Mouse (Mus musculus) liver, embryonic 12.5 days (tissue): Measurements from ENCODE around the gene Hacl1. TPM values are rescaled to one million over a fixed set of nuclear protein-coding genes. Genes with fewer than 3 reads are reported as not detected.

Source experiments
- ATAC-seq: fragments of 200-750 bp; cut with Nextera tagmentation; 2 replicates; pipeline ENCODE4 v1.8.0; 2017; ENCODE audit warnings: moderate number of reproducible peaks, mild to moderate bottlenecking, moderate library complexity
- H3K27ac ChIP-seq: fragments of 300-500 bp; sonication (generic); 2 replicates; pipeline ENCODE4 v1.5.1; 2016; ENCODE audit warnings: mild to moderate bottlenecking
- H3K27me3 ChIP-seq: fragments of 300-500 bp; sonication (generic); replicated peaks from 2 replicates; pipeline ENCODE4 v1.6.1; 2016; ENCODE audit warnings: mild to moderate bottlenecking, moderate library complexity
- H3K36me3 ChIP-seq: fragments of 300-500 bp; sonication (generic); 2 replicates; pipeline ENCODE4 v1.6.1; 2016; ENCODE audit warnings: mild to moderate bottlenecking, moderate library complexity
- H3K4me1 ChIP-seq: fragments of 300-500 bp; sonication (generic); 2 replicates; pipeline ENCODE4 v1.6.1; 2016
- H3K4me2 ChIP-seq: fragments of 300-500 bp; sonication (generic); 2 replicates; pipeline ENCODE4 v1.6.1; 2016; ENCODE audit warnings: mild to moderate bottlenecking, moderate library complexity
- H3K4me3 ChIP-seq: fragments of 300-500 bp; sonication (generic); 2 replicates; pipeline ENCODE4 v1.5.1; 2016; ENCODE audit warnings: mild to moderate bottlenecking, moderate library complexity
- H3K9ac ChIP-seq: fragments of 300-500 bp; sonication (generic); 2 replicates; pipeline ENCODE4 v1.6.1; 2016; ENCODE audit warnings: mild to moderate bottlenecking, moderate library complexity
- H3K9me3 ChIP-seq: fragments of 300-500 bp; sonication (generic); replicated peaks from 2 replicates; pipeline ENCODE4 v1.6.1; 2016; ENCODE audit warnings: mild to moderate bottlenecking, moderate library complexity
- WGBS: fragments of 180-500 bp; shearing (Covaris S2); methylation state at CpG from one replicate; pipeline ENCODE4 v1.1.7; 2016; ENCODE audit not compliant: insufficient replicate concordance; 5-methylcytosine and 5-hydroxymethylcytosine counted together
- polyA plus RNA-seq: library from polyadenylated mRNA; unstranded; fragments of >200 nt; fragmentation: Nextera tagmentation; extraction: Ambion mirVana; gene quantifications from 2 replicates; pipeline ENCODE4 v1.2.1, GENCODE M21; 2016

Hacl1 gene
- polyA plus RNA-seq, 1 experiment from 2014 or later: 7.4 TPM

DNA sequence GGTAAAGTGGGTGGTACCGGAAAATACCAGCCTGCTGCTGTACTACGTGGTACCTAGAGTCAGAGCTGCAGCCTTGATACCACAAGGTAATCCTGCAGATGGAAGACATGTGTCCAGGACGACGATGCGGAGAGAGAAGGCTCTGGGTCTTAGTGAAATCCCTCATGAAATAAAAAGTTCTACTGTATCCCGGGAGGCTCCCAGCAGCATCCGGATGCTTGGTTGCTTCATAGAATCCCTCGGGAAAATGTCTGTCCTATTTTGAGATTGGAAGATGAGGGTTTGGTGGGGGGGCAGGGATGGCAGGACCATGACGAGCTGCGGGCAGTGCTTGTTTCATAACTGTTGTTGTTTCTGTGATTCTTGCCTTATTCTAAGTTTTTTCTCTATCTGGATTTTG lies 6.9 kb upstream of the Hacl1 start:
- Histone ChIP-seq H3K27ac (no peak overlapping the region), H3K9ac (no peak overlapping the region), H3K4me3 (no peak overlapping the region), H3K36me3 (no peaks in the 10 kb centered on the region), H3K27me3 (no peaks in the 10 kb centered on the region), H3K9me3 (peaks cover 6% of the 10 kb centered on the region; the same call in 1 of the 2 replicates), H3K4me2 (no peak overlapping the region), H3K4me1 (peaks cover 22% of the 10 kb centered on the region)
- ATAC-seq: no peak
- 83% methylated on average over 10 of the region's 10 CpGs for WGBS

DNA sequence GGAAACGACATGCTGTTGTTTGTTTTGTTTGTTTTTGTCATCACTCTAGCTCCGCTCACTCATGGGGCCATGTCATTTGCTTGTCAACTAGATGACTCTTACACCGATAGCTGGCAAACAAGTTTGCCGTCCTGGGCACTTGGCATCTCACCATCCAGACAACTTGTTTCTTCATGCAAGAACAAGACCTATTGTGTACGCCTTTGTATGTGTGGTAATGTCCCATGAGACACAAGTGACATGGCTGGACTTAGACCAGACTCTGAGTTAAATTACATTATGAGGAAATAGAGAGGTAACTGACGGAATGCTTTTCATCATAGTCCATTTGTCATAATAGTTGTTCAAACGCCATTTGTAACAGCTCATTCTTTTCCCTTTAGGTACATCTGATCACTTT lies 4.8 kb upstream of the Hacl1 start:
- no peaks in the 10 kb centered on the region for H3K36me3 ChIP-seq
- peaks cover 6% of the 10 kb centered on the region; the same call in 1 of the 2 replicates for H3K9me3 ChIP-seq
- ATAC-seq: no peak
- no peak overlapping the region for H3K27ac ChIP-seq
- no peak overlapping the region for H3K4me2 ChIP-seq
- no peak overlapping the region for H3K9ac ChIP-seq
- 83% methylated on average over 7 of the region's 7 CpGs for WGBS
- no peaks in the 10 kb centered on the region for H3K27me3 ChIP-seq
- H3K4me1 ChIP-seq: peaks cover 12% of the 10 kb centered on the region
- no peak overlapping the region for H3K4me3 ChIP-seq

- Histone ChIP-seq H3K27ac (no peak overlapping the region), H3K9ac (no peak overlapping the region), H3K27me3 (no peaks in the 10 kb centered on the region), H3K4me3 (no peak overlapping the region), H3K4me1 (peaks cover 14% of the 10 kb centered on the region), H3K9me3 (no peaks in the 10 kb centered on the region), H3K36me3 (no peaks in the 10 kb centered on the region), H3K4me2 (no peak overlapping the region)
- no peak for ATAC-seq
- WGBS: 57% methylated on average over 3 of the region's 3 CpGs
Measured at GRCm38 (mm10) chr14:31644931-31645547, 4.0 kb upstream of the Hacl1 start.

GRCm38 (mm10) chr14:31644183-31644830 lies 3.2 kb upstream of the Hacl1 start:
- no peak for ATAC-seq
- Histone ChIP-seq H3K9ac (no peak overlapping the region), H3K4me2 (no peak overlapping the region), H3K27me3 (no peaks in the 10 kb centered on the region), H3K4me3 (no peak overlapping the region), H3K27ac (no peak overlapping the region), H3K36me3 (no peaks in the 10 kb centered on the region), H3K9me3 (no peaks in the 10 kb centered on the region), H3K4me1 (peaks cover 19% of the 10 kb centered on the region)
- 83% methylated on average over 5 of the region's 5 CpGs for WGBS

DNA sequence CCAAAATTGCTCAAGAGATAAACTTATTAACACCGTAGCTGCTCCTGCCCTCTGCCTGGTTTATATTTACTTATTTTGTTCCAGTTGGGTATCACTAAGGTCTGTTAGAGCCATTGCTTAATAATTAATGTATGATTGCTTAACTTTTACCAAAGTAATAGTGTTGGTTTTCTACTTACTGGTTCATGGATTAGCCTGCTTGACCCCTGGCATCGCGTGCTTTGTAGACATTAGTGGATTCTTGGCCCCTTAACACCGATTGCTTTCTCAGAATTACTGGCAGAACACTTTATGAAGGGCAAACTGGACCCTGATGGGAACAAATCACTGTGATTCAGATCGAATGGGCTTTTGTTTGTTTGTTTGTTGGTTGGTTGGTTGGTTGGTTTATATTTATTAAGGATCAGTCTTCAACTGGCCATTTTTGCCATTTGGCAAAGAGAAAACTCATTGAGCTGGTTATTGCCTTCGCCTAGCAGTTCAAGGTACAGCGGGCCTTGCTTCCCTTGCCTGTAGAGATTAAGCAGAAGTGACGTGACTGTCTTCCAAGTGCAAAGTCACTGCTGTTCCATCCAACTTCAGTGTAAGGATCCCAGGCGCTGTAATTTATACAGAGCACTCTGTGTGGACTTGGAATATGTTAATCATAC lies 545 bp upstream of the Hacl1 start:
- H3K36me3 ChIP-seq: no peaks in the 10 kb centered on the region
- H3K4me2 ChIP-seq: peak overlapping the region; percentile 83
- H3K4me3 ChIP-seq: peak overlapping the region; percentile 67
- no peaks in the 10 kb centered on the region for H3K9me3 ChIP-seq
- H3K27ac ChIP-seq: peak overlapping the region; percentile 83
- ATAC-seq: no peak
- H3K27me3 ChIP-seq: no peaks in the 10 kb centered on the region
- H3K4me1 ChIP-seq: peaks cover 19% of the 10 kb centered on the region
- H3K9ac ChIP-seq: peak overlapping the region; percentile 80
- 55% methylated on average over 9 of the region's 9 CpGs for WGBS

DNA sequence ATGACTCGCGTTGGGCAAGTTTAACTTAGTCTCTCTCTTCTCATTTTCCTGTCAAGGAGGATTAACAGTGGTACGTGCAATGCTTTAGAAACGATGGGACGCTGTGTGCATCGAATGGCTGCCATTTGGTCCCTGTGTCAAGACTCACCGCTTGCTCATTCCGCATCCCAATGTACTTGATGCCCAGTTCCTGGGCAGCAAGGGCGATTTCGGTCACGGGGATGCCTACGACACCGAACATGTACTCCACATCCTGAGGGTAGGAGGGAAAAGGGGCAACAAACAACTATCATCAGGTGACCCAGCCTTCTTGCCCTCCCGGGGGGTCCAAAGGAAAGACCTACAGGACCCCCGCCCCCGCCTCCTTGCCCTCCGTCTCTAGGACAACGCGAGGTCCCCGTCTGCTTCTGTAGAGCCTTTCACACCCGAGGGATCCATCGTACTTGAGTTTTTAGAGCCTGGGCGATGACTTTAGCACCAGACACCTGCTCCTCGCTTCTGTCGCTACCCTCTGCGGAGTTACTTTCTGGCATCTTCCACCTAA lies 668 bp downstream of the Hacl1 start, which contains the start of gene Gm49387:
Gm49387 (minus strand) TSS at position 533 of the 544 bp plus-strand sequence.
- H3K4me2 ChIP-seq: peak within 1 kb of the TSS; percentile 83
- WGBS: 4% methylated on average over 26 of the region's 26 CpGs
- H3K36me3 ChIP-seq: no peaks in the 10 kb centered on the region

DNA sequence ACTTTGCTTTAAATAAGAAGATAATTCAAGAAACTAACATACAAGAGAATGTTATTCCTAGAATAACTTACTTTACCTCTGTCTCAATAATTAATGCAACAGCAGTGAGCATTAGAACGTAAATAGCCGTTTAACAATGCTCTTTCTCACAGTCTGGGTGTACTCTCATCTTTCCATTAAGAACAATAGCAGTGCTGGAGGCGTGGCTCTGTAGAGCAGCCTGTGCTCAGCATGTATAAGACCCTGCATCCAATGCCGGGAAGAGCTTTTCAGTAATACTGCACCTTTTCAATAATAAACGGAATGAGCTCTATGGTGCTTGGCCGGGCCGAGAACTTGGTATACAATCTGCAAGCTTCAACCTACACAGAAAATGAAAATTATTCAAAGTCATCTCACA lies 10.4 kb downstream of the Hacl1 start:
- Histone ChIP-seq H3K9ac (no peak overlapping the region), H3K27ac (no peak overlapping the region), H3K4me3 (no peak overlapping the region), H3K36me3 (peaks cover 8% of the 10 kb centered on the region; the same call in 1 of the 2 replicates), H3K9me3 (no peaks in the 10 kb centered on the region), H3K4me2 (no peak overlapping the region), H3K27me3 (no peaks in the 10 kb centered on the region), H3K4me1 (no peaks in the 10 kb centered on the region)
- ATAC-seq: no peak
- WGBS: 82% methylated on average over 7 of the region's 7 CpGs

More for the DNA sequence above, 668 bp downstream of the Hacl1 start, which contains the start of gene Gm49387:
- peak; percentile 18 for ATAC-seq
- Histone ChIP-seq H3K27me3 (no peaks in the 10 kb centered on the region), H3K4me1 (peaks cover 19% of the 10 kb centered on the region), H3K9ac (peak within 1 kb of the TSS; percentile 80), H3K9me3 (no peaks in the 10 kb centered on the region), H3K4me3 (peak within 1 kb of the TSS; percentile 67), H3K27ac (peak within 1 kb of the TSS; percentile 83)

- Histone ChIP-seq H3K4me1 (0 out of 2 replicates have a peak, but pooled peaks cover 3% of the 10 kb centered on the region), H3K9me3 (no peaks in the 10 kb centered on the region), H3K36me3 (0 out of 2 replicates have a peak, but pooled peaks cover 3% of the 10 kb centered on the region), H3K27ac (no peak overlapping the region), H3K4me2 (no peak overlapping the region), H3K27me3 (no peaks in the 10 kb centered on the region), H3K4me3 (no peak overlapping the region), H3K9ac (no peak overlapping the region)
- ATAC-seq: no peak
- 76% methylated on average over 12 of the region's 12 CpGs for WGBS
Measured at GRCm38 (mm10) chr14:31622748-31623147, 18.3 kb downstream of the Hacl1 start.

- Histone ChIP-seq H3K27me3 (no peaks in the 10 kb centered on the region), H3K4me2 (no peak overlapping the region), H3K9me3 (no peaks in the 10 kb centered on the region), H3K36me3 (0 out of 2 replicates have a peak, but pooled peaks cover 3% of the 10 kb centered on the region), H3K9ac (no peak overlapping the region), H3K4me3 (no peak overlapping the region), H3K4me1 (0 out of 2 replicates have a peak, but pooled peaks cover 3% of the 10 kb centered on the region), H3K27ac (no peak overlapping the region)
- no peak for ATAC-seq
- WGBS: 76% methylated on average over 9 of the region's 9 CpGs
Measured at GRCm38 (mm10) chr14:31620591-31621223, 20.4 kb downstream of the Hacl1 start.

- ATAC-seq: no peak
- no peak overlapping the region for H3K4me2 ChIP-seq
- 67% methylated on average over 3 of the region's 3 CpGs for WGBS
Measured at GRCm38 (mm10) chr14:31617997-31618396, 23.1 kb downstream of the Hacl1 start.

GRCm38 (mm10) chr14:31617204-31617603 lies 23.9 kb downstream of the Hacl1 start:
- no peak for ATAC-seq
- Histone ChIP-seq H3K4me1 (0 out of 2 replicates have a peak, but pooled peaks cover 3% of the 10 kb centered on the region), H3K9me3 (no peaks in the 10 kb centered on the region), H3K27ac (no peak overlapping the region), H3K4me3 (no peak overlapping the region), H3K36me3 (0 out of 2 replicates have a peak, but pooled peaks cover 3% of the 10 kb centered on the region), H3K4me2 (no peak overlapping the region), H3K9ac (no peak overlapping the region), H3K27me3 (no peaks in the 10 kb centered on the region)
- 71% methylated on average over 9 of the region's 9 CpGs for whole genome bisulfite sequencing

More at GRCm38 (mm10) chr14:31617997-31618396, 23.1 kb downstream of the Hacl1 start:
- 0 out of 2 replicates have a peak, but pooled peaks cover 3% of the 10 kb centered on the region for H3K36me3 ChIP-seq
- no peaks in the 10 kb centered on the region for H3K9me3 ChIP-seq
- no peak overlapping the region for H3K4me3 ChIP-seq
- 0 out of 2 replicates have a peak, but pooled peaks cover 3% of the 10 kb centered on the region for H3K4me1 ChIP-seq
- H3K27ac ChIP-seq: no peak overlapping the region
- no peaks in the 10 kb centered on the region for H3K27me3 ChIP-seq
- no peak overlapping the region for H3K9ac ChIP-seq
